Mouse (Mus musculus): Measurements from ENCODE around the gene Afp. TPM values are rescaled to one million over a fixed set of nuclear protein-coding genes. Genes with fewer than 3 reads are reported as not detected.

Gene Afp
- polyA plus RNA-seq, 1 experiment from 2014 or later = 2.7 TPM

DNA sequence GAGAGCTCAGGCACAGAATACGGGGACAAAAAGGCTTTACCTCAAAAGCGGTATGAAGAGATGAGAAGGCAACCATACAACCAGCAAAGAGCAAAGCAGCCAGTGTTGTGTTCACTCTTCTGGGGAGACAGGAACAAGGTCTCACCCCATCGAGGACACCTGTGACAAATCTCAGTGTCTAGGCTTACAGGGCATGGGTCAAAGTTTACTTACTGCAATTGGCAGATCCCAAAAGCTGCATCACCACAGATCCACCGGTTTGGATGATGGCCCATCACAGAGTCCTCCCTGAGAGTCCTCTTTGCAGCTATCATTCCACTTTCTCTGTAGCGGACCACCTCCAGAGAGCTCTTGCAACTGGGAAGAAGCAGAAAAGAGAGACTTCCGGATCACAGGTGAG, 25.0 kb downstream of the Afp start:
- Histone ChIP-seq H3K9ac (ENCODE audit: low read length) (no peak overlapping the region), H3K36me3 (ENCODE audit: control insufficient read depth, insufficient read depth, low read length) (no peaks in the 10 kb centered on the region), H3K4me2 (ENCODE audit: low read depth) (no peak overlapping the region), H3K9me3 (ENCODE audit: control insufficient read depth, low read length) (no peaks in the 10 kb centered on the region), H3K27me3 (ENCODE audit: control insufficient read depth, insufficient read depth, low read length) (no peaks in the 10 kb centered on the region), H3K27ac (ENCODE audit: low read depth, low read length) (no peak overlapping the region), H3K4me3 (ENCODE audit: low read depth, low read length) (no peak overlapping the region), H3K4me1 (ENCODE audit: control insufficient read depth, insufficient read depth, low read length) (no peaks in the 10 kb centered on the region)
- DNase-seq (ENCODE audit: low spot score) = no peak
- no peak for ATAC-seq (ENCODE audit: insufficient read depth, low FRiP score, low TSS enrichment)
- whole genome bisulfite sequencing = 90% methylated on average over 6 of the region's 6 CpGs

DNA sequence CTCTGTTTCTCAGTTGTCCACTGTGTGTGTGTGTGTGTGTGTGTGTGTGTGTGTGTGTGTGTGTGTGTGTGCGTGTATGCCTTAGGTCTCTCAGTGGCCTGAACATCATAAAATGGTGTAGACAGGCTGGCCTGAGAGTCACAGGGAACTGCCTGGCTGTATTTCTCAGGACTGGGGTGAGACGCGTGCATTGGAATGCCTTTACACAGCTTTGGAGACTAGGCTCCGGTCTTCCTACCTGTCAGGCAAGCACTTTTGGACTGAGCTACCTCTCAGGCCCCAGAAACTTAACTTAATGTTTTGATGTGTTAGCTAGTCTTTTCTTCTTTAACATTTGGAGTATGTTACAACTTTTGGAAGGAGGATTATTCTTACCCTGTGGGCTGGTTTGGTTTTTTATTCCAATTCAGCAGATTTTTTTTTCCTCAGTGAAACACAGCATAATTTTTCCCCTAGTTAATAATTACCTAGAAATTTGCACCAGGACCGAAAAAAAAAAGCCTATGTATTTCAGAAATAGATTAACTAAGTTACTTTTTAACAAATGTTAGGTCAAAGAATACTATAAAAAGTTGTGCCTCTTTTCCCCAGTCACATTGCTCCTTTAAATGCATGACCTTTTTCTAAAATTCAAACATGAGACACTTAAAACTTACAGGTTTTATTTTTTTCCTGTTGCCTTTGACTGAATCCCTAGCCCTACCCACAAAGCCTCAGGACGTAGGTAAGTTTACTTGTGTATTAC, 28.0 kb downstream of the Afp start, which contains the start of gene Afm:
Gene Afm, plus strand, starts transcription at position 577 of the 745 bp plus-strand sequence.
- 85% methylated on average over 6 of the region's 6 CpGs for WGBS
- H3K9ac ChIP-seq (ENCODE audit: low read length) = no peak within 1 kb of the TSS
- DNase-seq (ENCODE audit: low spot score) (no peak), ATAC-seq (ENCODE audit: insufficient read depth, low FRiP score, low TSS enrichment) (no peak)
- no peak within 1 kb of the TSS for H3K4me3 ChIP-seq (ENCODE audit: low read depth, low read length)
- H3K9me3 ChIP-seq (ENCODE audit: control insufficient read depth, low read length) = no peaks in the 10 kb centered on the region
- no peak within 1 kb of the TSS for H3K27ac ChIP-seq (ENCODE audit: low read depth, low read length)
- H3K27me3 ChIP-seq (ENCODE audit: control insufficient read depth, insufficient read depth, low read length) = no peaks in the 10 kb centered on the region
- no peaks in the 10 kb centered on the region for H3K4me1 ChIP-seq (ENCODE audit: control insufficient read depth, insufficient read depth, low read length)
- no peaks in the 10 kb centered on the region for H3K36me3 ChIP-seq (ENCODE audit: control insufficient read depth, insufficient read depth, low read length)
- H3K4me2 ChIP-seq (ENCODE audit: low read depth) = no peak within 1 kb of the TSS

DNA sequence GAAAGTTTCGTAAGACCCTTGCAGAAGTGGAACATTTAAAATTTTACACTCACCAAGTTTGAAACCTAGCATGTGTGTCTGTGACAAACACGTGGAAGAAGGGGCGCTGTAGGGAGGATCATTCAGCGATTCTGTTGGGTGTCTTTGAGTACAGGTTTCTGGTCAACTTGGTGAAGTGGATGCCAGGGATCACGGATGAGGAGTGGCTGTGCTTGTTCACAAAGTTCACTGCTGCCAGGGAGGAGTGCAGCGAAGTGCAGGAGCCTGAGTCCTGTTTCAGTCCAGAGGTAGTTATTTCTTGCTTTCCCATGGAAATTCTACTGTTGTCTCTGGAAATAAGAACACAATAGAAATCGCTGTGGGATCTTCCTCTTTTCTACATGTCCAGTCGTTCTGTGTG, 60.7 kb downstream of the Afp start:
- Histone ChIP-seq H3K9ac (ENCODE audit: low read length) (no peak overlapping the region), H3K4me2 (ENCODE audit: low read depth) (no peak overlapping the region), H3K27ac (ENCODE audit: low read depth, low read length) (no peak overlapping the region), H3K4me1 (ENCODE audit: control insufficient read depth, insufficient read depth, low read length) (no peaks in the 10 kb centered on the region), H3K9me3 (ENCODE audit: control insufficient read depth, low read length) (no peaks in the 10 kb centered on the region), H3K4me3 (ENCODE audit: low read depth, low read length) (no peak overlapping the region), H3K27me3 (ENCODE audit: control insufficient read depth, insufficient read depth, low read length) (no peaks in the 10 kb centered on the region), H3K36me3 (ENCODE audit: control insufficient read depth, insufficient read depth, low read length) (no peaks in the 10 kb centered on the region)
- WGBS = 88% methylated on average over 8 of the region's 8 CpGs
- ATAC-seq (ENCODE audit: insufficient read depth, low FRiP score, low TSS enrichment) (no peak), DNase-seq (ENCODE audit: low spot score) (no peak)

GRCm38 (mm10) chr5:90556052-90556451, 65.5 kb downstream of the Afp start:
- no peak for DNase-seq (ENCODE audit: low spot score)
- H3K4me2 ChIP-seq (ENCODE audit: low read depth) = no peak overlapping the region
- ATAC-seq (ENCODE audit: insufficient read depth, low FRiP score, low TSS enrichment) = no peak
- H3K9me3 ChIP-seq (ENCODE audit: control insufficient read depth, low read length) = no peaks in the 10 kb centered on the region
- no peaks in the 10 kb centered on the region for H3K36me3 ChIP-seq (ENCODE audit: control insufficient read depth, insufficient read depth, low read length)
- no peak overlapping the region for H3K27ac ChIP-seq (ENCODE audit: low read depth, low read length)
- no peak overlapping the region for H3K4me3 ChIP-seq (ENCODE audit: low read depth, low read length)
- no peaks in the 10 kb centered on the region for H3K4me1 ChIP-seq (ENCODE audit: control insufficient read depth, insufficient read depth, low read length)
- H3K9ac ChIP-seq (ENCODE audit: low read length) = no peak overlapping the region
- WGBS = 78% methylated on average over 3 of the region's 3 CpGs
- H3K27me3 ChIP-seq (ENCODE audit: control insufficient read depth, insufficient read depth, low read length) = no peaks in the 10 kb centered on the region

Other genes starting within 250 kb of the Afp start
- gene Ankrd17, start 124.2 kb upstream of the Afp start, polyA plus RNA-seq (2014; fragmentation: Nextera tagmentation; extraction: Ambion mirVana) = 28.7 and 29.8 TPM in 2 replicates
- gene Gm9958, start 123.5 kb upstream of the Afp start, polyA plus RNA-seq (2014; fragmentation: Nextera tagmentation; extraction: Ambion mirVana) = 5.5 and 6.4 TPM in 2 replicates
- gene Alb, start 29.8 kb upstream of the Afp start, polyA plus RNA-seq (2014; fragmentation: Nextera tagmentation; extraction: Ambion mirVana) = 0.50 and 0.92 TPM in 2 replicates
- gene Afm, start 28.2 kb downstream of the Afp start, polyA plus RNA-seq (2014; fragmentation: Nextera tagmentation; extraction: Ambion mirVana) = not detected in 2 replicates
- not detected in 2 replicates for gene 5830473C10Rik, start 70.4 kb downstream of the Afp start, polyA plus RNA-seq (2014; fragmentation: Nextera tagmentation; extraction: Ambion mirVana)
- gene Rassf6, start 149.9 kb downstream of the Afp start, polyA plus RNA-seq (2014; fragmentation: Nextera tagmentation; extraction: Ambion mirVana) = 0.50 and 0.57 TPM in 2 replicates

Data from neural tube, embryonic 11.5 days (tissue).